Mouse (Mus musculus): ENCODE data around the gene H2afx.
A peak's percentile ranks its signal among the peaks of the same experiment; 100 is the strongest.
"Not testable (repeated sequence)": the region's sequence is repeated elsewhere in the genome, so short reads cannot be mapped to it uniquely, and the experiment has no call there.

H2afx gene

DNA sequence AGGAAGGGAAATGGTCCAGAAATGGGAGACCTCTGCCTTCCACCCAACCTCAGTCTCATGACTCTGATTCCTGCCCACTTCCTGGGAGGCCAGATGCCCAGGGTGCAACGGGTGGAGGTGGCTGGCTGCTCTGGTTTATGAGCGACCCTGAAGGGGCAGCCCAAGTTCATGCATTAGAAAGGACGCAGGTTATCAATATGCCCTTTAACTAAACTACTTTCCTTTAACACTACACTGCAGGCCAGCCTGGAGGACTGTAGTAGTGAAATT, 15.7 kb upstream of the H2afx start:
- DNase-seq (ENCODE audit: low spot score) = no peak

- DNase-seq (ENCODE audit: low spot score) = peak; percentile 19
Measured at GRCm38 (mm10) chr9:44319105-44319886, 15.2 kb upstream of the H2afx start.

DNA sequence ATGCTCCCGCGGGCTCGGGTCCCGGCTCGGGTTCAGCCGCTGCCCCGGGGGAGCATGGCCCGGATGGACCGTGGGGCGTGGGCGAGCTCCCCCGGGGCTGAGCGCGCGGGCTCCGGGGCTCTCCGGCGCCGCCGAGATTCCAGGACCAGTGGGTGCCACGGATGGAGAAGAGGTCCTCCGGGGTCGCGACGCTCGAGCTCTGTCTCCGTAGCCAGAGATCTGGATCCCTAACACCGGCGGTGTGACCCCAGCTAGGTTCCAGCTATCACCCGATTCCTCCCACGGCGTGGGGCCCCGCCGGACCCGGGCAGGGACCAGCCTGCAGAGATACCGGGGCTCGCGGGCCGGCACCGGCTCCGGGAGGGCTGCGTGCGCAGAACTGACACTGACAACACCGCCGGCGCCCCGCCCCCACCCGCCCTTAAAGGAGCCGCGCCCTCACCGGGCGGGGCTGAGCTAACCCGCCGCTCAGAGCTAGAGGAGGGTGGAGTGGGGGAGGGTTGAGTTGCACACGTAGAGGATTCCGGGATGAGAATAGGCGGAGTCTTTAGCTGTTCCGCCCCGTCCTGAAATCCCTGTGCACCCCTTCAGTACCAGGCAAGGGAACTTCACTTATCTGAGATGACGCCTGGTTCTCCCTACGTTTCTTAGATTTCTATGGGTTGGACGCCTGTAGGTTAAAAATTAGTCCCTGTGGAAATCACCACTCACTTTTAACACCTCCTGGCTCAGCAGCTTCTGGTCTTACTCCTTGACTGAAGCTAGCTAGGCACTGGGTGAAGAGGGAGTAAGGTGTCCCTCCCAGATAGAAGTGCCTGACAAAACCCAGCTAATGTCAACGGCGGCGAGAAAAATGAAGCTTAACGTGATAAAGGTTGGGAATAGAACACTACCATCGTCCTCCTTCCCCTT, 14.4 kb upstream of the H2afx start, which contains the start of gene C2cd2l:
Gene C2cd2l (minus strand): TSS at position 399 of the 912 bp plus-strand sequence.
- DNase-seq (ENCODE audit: low spot score) = peak; percentile 61

GRCm38 (mm10) chr9:44320799-44321133, 13.7 kb upstream of the H2afx start:
- no peak for DNase-seq (ENCODE audit: low spot score)

- DNase-seq (ENCODE audit: low spot score) = not testable (repeated sequence)
Measured at GRCm38 (mm10) chr9:44323656-44324055, 10.8 kb upstream of the H2afx start.

DNA sequence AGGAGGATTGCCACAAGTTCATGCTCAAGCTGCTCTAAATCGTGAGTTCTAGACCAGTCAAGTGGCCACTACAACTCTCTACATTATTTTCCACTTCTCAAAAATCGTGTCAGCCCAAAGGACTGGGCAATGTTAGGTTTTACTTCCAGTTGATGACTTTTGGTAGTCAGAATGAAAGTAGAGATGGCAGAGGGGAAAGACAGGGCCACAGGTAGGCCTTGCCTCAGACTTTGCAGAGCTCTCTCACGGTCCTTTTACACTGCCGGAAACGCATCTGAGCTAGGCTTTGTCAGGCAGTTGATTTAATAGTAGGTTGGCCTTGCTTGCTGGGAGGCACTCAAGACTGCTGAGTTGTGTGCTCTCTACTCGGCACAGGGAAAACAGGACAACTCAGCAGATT, 10.3 kb upstream of the H2afx start:
- DNase-seq (ENCODE audit: low spot score) = no peak

- not testable (repeated sequence) for DNase-seq (ENCODE audit: low spot score)
Measured at GRCm38 (mm10) chr9:44325032-44325767, 9.3 kb upstream of the H2afx start.

GRCm38 (mm10) chr9:44325768-44326370, 8.6 kb upstream of the H2afx start, which contains the start of gene Dpagt1:
TSS of gene Dpagt1 (plus strand) at chr9:44326019.
- DNase-seq (ENCODE audit: low spot score) = no peak

DNA sequence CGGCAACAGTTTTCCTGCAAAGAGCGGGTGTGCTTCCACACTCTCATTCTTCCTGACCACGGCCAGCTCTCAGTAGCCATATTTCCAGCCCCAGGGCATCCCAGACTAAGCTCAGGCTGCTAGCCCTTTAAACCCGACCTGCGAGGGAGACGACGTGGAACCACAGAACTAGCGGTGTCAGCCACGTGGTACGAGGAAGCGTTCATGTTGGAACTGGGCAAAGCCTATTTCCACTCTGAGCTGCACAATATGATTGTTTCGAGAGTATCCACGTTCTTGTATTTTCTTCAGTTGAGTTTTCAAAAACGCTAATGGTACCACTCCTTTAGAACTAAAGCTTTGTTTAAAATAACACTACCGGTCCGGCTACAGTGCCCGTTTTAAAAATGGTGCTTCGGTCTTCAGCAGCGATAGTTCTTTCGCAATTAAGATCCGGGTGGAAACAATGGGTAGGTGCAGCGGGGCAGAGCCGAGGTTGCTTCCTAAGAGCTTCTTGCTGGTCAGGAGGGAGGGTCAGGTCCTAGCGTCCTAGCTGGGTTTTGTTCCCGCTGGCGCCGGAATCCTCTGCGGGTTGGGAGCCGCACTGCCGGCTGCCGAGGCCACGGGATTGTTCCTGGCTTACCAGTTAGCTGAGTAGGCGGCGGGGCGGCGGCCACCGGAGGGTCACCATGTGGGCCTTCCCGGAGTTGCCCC, 8.0 kb upstream of the H2afx start:
- DNase-seq (ENCODE audit: low spot score) = peak; percentile 81

DNA sequence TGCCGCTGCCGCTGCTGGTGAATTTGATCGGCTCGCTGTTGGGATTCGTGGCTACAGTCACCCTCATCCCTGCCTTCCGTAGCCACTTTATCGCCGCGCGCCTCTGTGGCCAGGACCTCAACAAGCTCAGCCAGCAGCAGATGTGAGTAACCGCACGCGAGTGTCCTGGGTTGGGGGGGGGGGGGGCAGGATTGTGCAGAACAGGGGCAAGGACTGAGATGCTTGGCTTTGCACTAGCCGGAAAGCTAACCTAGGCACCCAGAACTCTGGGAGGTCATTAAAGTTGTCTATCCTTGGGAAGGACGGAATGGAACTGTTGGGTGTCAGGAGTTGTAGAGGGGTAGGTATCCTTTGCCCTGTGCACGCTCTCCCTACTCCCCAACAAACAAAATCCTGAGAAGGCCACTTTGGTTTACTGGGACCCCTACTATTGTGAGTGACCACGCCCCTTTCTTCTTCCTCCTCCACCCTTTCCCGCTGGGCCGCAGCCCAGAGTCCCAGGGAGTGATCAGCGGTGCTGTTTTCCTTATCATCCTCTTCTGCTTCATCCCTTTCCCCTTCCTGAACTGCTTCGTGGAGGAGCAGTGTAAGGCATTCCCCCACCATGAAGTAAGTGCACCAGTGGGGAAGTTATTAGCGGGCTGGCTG, 7.3 kb upstream of the H2afx start:
- no peak for DNase-seq (ENCODE audit: low spot score)

DNA sequence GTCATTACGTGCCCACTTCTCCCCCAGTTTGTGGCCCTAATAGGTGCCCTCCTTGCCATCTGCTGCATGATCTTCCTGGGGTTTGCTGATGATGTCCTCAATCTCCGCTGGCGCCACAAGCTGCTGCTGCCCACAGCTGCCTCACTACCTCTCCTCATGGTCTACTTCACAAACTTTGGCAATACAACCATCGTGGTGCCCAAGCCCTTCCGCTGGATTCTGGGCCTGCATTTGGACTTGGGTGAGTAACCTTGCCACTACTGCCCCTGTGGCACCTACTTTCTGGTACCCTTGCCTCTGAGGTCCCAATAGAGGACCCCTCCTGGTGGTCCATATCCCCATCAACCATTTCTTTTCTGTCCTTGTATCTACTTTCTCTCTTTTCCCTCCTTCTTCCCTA, 6.6 kb upstream of the H2afx start:
- no peak for DNase-seq (ENCODE audit: low spot score)

- no peak for DNase-seq (ENCODE audit: low spot score)
Measured at GRCm38 (mm10) chr9:44330736-44331135, 3.8 kb upstream of the H2afx start.

- DNase-seq (ENCODE audit: low spot score) = no peak
Measured at GRCm38 (mm10) chr9:44332918-44333638, 1.4 kb upstream of the H2afx start.

GRCm38 (mm10) chr9:44335331-44336092, 1.0 kb downstream of the H2afx start:
- DNase-seq (ENCODE audit: low spot score) = no peak

- no peak for DNase-seq (ENCODE audit: low spot score)
Measured at GRCm38 (mm10) chr9:44336093-44336406, 1.6 kb downstream of the H2afx start.

GRCm38 (mm10) chr9:44336513-44336912, 2.0 kb downstream of the H2afx start:
- not testable (repeated sequence) for DNase-seq (ENCODE audit: low spot score)

GRCm38 (mm10) chr9:44336964-44337363, 2.5 kb downstream of the H2afx start:
- no peak for DNase-seq (ENCODE audit: low spot score)

- DNase-seq (ENCODE audit: low spot score) = no peak
Measured at GRCm38 (mm10) chr9:44337436-44338169, 3.1 kb downstream of the H2afx start.

- no peak for DNase-seq (ENCODE audit: low spot score)
Measured at GRCm38 (mm10) chr9:44338574-44338973, 4.1 kb downstream of the H2afx start.

Data from T-cell, adult 2 months (primary cell).